Mouse (Mus musculus) ES-E14 (cell line): Measurements from ENCODE around the gene Ppp2r5a. TPM values are rescaled to one million over a fixed set of nuclear protein-coding genes. Genes with fewer than 3 reads are reported as not detected.

ENCODE experiments used
- DNase-seq: peaks from one replicate; pipeline ENCODE4 v3.0.0-alpha.2; 2013; ENCODE audit warnings: low read depth, low spot score
- H3K27ac ChIP-seq: 2 replicates; pipeline ENCODE4 v1.5.1; 2012; ENCODE audit warnings: low read depth, mild to moderate bottlenecking, low read length, moderate library complexity, mixed read lengths; ENCODE audit not compliant: poor library complexity, insufficient read depth, severe bottlenecking
- H3K36me3 ChIP-seq: 2 replicates; pipeline ENCODE4 v1.6.1; 2012; ENCODE audit warnings: mild to moderate bottlenecking, low read length, moderate library complexity, mixed read lengths; ENCODE audit not compliant: control insufficient read depth, poor library complexity, insufficient read depth, severe bottlenecking
- H3K4me1 ChIP-seq, 2 experiments: fragments of 150-350 bp in 1 of 2; sonication (generic) in 1 of 2; 2 replicates each; pipeline ENCODE4 v1.6.1; 2012; ENCODE audit warnings: low read length in 2 of 2, mild to moderate bottlenecking in 1 of 2, mixed read lengths in 1 of 2; ENCODE audit not compliant: control insufficient read depth in 2 of 2, insufficient read depth in 2 of 2, poor library complexity in 1 of 2
- H3K4me3 ChIP-seq, 2 experiments: fragments of 150-350 bp in 1 of 2; sonication (generic) in 1 of 2; 2 replicates each; pipeline ENCODE4 v1.5.1; 2012; ENCODE audit warnings: low read length in 2 of 2, low read depth in 1 of 2, mild to moderate bottlenecking in 1 of 2, mixed read lengths in 1 of 2; ENCODE audit not compliant: insufficient read depth in 1 of 2, poor library complexity in 1 of 2, severe bottlenecking in 1 of 2
- H3K9ac ChIP-seq: 2 replicates; pipeline ENCODE4 v1.6.1; 2012; ENCODE audit warnings: low read depth, mild to moderate bottlenecking, low read length, mixed read lengths; ENCODE audit not compliant: poor library complexity, insufficient read depth, severe bottlenecking
- H3K9me3 ChIP-seq: fragments of 150-350 bp; sonication (generic); 2 replicates; pipeline ENCODE4 v1.6.1; 2012; ENCODE audit warnings: low read depth, mild to moderate bottlenecking, low read length; ENCODE audit not compliant: control insufficient read depth, insufficient read depth
- CHD2 ChIP-seq: IDR thresholded peaks from 2 replicates; pipeline ENCODE4 v1.6.1; 2014; ENCODE audit warnings: mild to moderate bottlenecking, low read depth, low read length, inconsistent platforms
- HCFC1 ChIP-seq: IDR thresholded peaks from 2 replicates; pipeline ENCODE4 v1.6.1; 2012; ENCODE audit warnings: low read length, inconsistent platforms, borderline replicate concordance; ENCODE audit not compliant: insufficient read depth
- MAFK ChIP-seq: IDR thresholded peaks from 2 replicates; pipeline ENCODE4 v1.6.1; 2014; ENCODE audit warnings: mild to moderate bottlenecking, low read depth, low read length, inconsistent platforms; ENCODE audit not compliant: insufficient read depth
- ZC3H11A ChIP-seq: IDR thresholded peaks from 2 replicates; pipeline ENCODE4 v1.6.1; 2012; ENCODE audit warnings: low read depth, mild to moderate bottlenecking, inconsistent platforms, low read length, borderline replicate concordance
- ZNF384 ChIP-seq: IDR thresholded peaks from 2 replicates; pipeline ENCODE4 v1.6.1; 2012; ENCODE audit warnings: low read depth, low read length, inconsistent platforms
- in situ Hi-C, 2 experiments: fragments of 600-800 bp; cut with MboI; formaldehyde crosslinking; loops; one replicate each; pipeline ENCODE4 v1.15.1; 2025; ENCODE audit warnings: low sequenced_read_pairs in 2 of 2, inconsistent platforms in 1 of 2; ENCODE audit not compliant: unreplicated experiment in 2 of 2
- total RNA-seq: library from RNA; depleted of rRNA; stranded (reverse); fragments of 300-350 nt; gene quantifications from 2 replicates; pipeline ENCODE4 v1.2.3, GENCODE M21; 2012

The Ppp2r5a gene
- total RNA-seq, 1 experiment: 47.3 TPM

DNA sequence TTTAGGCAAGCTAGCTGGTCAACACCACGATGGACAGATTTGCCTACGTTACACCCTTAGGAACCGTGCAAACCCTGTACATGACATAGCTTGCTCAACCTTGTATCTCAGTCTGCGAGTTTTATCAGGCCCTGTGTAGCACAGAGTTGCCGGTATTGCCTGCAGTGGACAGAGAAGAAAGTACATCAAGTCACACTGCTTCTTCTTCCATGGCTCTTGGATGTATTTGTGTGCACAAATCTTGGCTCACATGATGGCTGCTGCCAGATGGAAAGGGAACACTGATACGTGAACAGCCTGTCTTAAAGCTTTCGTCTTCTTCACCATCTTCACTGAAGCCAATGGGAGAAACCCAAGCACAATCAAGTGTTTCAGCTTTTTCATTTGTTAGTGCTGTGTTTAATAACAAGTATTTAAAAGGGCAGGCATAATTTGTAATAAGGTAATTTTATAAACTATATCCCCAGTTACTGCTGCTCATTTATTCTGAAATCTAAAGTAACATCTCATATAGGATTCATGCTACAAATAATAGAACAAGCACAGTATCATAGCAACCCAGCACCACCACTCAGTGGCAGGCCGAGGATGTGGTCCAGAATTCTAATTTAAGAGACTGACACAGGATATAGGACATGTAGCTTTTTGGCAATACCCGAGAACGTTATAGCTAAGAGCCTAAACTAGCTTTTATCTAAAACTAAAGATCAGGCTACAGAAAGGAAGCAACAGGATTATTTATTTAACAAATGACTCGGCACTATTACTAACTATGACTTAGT, 20.9 kb downstream of the Ppp2r5a start:
- DNase-seq: no peak
- TF ChIP-seq CHD2 (no peak), HCFC1 (no peak), ZC3H11A (no peak), MAFK (no peak), ZNF384 (no peak)
- in situ Hi-C loops: no loop called here
- Histone ChIP-seq H3K9me3 (no peaks in the 10 kb centered on the region), H3K36me3 (no peaks in the 10 kb centered on the region), H3K4me1 (no peaks in the 10 kb centered on the region; a peak in 1 of 4 replicates), H3K27ac (no peak overlapping the region), H3K4me3 (no peak overlapping the region), H3K9ac (no peak overlapping the region)

DNA sequence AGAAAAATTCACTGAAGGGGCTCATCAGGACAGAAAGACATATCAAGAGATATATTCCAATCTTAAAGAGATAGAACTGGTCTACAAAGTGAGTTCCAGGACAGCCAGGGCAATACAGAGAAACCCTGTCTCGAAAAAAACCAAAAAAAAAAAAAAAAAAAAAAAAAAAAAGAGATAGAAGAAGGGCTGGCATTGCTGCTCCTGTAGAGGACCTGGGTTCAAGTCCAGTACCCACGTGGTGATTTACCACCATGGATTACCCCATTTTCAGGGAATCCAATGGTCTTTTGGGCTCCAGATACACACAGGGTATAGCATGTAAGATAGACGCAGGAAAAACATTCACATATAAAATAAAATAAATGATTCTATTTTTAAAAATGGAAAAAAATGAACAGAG, 22.2 kb downstream of the Ppp2r5a start:
- DNase-seq: no peak
- H3K4me1 ChIP-seq: no peaks in the 10 kb centered on the region; a peak in 2 of 4 replicates
- H3K9ac ChIP-seq: no peak overlapping the region
- 0 out of 2 replicates have a peak, but pooled peaks have one; percentile 40 for TF ChIP-seq ZNF384
- no peak for TF ChIP-seq ZC3H11A
- TF ChIP-seq HCFC1: no peak
- no peak overlapping the region for H3K4me3 ChIP-seq
- H3K27ac ChIP-seq: no peak overlapping the region
- no peaks in the 10 kb centered on the region for H3K9me3 ChIP-seq
- H3K36me3 ChIP-seq: no peaks in the 10 kb centered on the region
- in situ Hi-C loops: no loop called here

DNA sequence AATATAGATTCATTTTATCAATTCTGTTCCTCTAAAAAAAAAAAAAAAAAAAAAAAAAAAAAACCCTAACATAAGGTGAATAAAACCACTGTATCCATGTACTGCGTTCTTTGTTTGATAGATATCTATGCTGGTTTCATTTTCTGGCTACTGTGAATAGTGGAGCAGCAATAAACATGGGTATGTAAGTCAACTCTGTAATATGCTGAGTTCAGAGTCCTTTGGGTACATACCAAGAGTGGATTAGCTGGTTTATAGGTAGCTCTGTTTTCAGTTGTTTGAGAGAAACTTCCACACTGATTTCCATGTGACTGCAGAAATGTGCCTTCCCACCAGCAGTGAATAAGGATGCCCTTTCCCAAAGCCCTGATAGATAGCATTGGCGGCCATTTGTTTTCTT, 25.0 kb downstream of the Ppp2r5a start:
- no peak overlapping the region for H3K27ac ChIP-seq
- peaks cover 2% of the 10 kb centered on the region; the same call in 1 of the 2 replicates for H3K36me3 ChIP-seq
- in situ Hi-C loops: no loop called here
- H3K9me3 ChIP-seq: no peaks in the 10 kb centered on the region
- 0 out of 2 replicates have a peak, but pooled peaks have one; percentile 15 for TF ChIP-seq ZNF384
- TF ChIP-seq CHD2: no peak
- no peak for DNase-seq
- H3K9ac ChIP-seq: no peak overlapping the region
- H3K4me1 ChIP-seq: no peaks in the 10 kb centered on the region; a peak in 3 of 4 replicates
- H3K4me3 ChIP-seq: no peak overlapping the region

GRCm38 (mm10) chr1:191375644-191375998, 27.5 kb downstream of the Ppp2r5a start:
- H3K4me1 ChIP-seq: no peaks in the 10 kb centered on the region; a peak in 2 of 4 replicates
- no peak overlapping the region for H3K27ac ChIP-seq
- H3K9me3 ChIP-seq: no peaks in the 10 kb centered on the region
- TF ChIP-seq HCFC1 (no peak), CHD2 (no peak), ZC3H11A (no peak), ZNF384 (no peak), MAFK (no peak)
- peaks cover 2% of the 10 kb centered on the region; the same call in 1 of the 2 replicates for H3K36me3 ChIP-seq
- H3K9ac ChIP-seq: no peak overlapping the region
- in situ Hi-C loops: no loop called here
- DNase-seq: no peak
- no peak overlapping the region for H3K4me3 ChIP-seq
